Mouse (Mus musculus): ENCODE measurements around the gene Kpna1.

Gene Kpna1

DNA sequence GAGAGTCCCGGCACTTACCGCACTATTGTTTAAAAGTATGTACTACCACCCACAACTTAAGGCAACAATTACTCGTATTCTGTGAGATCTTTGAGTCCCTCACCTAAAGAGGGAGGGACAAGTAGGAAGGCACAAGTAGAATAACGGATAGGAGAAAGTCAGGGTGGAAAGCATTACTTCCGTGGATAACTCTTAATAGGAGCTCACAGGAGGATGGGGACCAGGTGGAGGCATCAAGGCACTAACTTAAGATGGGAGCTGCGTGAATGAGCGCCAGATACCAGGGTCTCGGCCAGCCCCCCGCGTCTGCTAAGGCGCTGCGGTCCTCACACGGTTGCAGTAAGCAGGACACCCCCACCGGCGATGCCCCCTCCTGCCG is 92.5 kb downstream of the Kpna1 start:
- peak in 1 of 2 experiments; percentile 10 for DNase-seq

DNA sequence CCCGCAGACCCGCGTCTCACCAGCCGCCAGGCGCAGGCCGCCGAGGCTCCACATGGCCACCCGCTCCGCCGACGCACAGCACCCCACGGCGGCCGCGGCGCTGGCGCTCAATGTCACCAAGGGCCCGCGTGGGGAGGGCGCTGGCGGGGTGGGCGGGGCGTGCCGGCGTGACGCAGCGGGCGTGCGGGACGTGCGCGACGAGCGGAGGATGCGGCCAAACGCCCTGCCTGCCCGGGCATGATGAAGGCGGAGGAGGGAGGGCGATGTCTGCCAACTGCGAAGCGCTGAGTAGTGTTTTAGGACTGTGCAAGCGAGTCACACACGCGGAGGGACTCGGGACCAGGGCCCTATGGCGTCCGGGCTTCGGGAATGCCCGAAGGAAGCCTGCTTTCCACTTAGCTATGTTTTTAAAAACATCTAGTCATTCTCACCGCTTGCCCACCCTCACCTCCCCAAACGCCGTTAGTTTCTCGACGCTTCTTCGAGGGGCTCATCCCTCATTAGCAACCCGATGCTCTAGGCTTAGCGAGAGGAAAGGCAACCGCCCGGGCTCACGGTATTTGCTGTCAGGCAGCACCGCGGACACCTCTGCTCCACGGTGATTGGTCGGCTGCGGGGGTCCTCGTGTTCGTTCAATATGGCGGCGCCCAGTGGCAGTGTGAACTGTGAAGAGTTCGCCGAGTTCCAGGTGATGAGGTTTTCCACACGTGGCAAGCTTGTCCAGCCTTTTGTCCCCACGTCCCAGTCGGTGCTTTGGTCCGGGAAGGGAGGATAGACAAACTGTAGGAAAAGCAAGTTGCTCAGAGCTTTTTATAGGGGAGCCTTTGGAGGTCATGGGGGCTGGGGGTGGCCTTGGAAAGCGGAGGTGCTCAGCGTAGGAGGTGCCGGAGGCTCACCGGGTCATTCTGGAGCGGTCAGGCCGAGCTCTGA is 93.2 kb downstream of the Kpna1 start, which contains the start of the genes Fam162a and Ccdc58:
Gene Fam162a (minus strand): TSS at position 145 of the 930 bp plus-strand sequence.
Gene Ccdc58 (plus strand): TSS at position 236 of the 930 bp plus-strand sequence.
- peak; percentile 91 to 92 for DNase-seq

DNA sequence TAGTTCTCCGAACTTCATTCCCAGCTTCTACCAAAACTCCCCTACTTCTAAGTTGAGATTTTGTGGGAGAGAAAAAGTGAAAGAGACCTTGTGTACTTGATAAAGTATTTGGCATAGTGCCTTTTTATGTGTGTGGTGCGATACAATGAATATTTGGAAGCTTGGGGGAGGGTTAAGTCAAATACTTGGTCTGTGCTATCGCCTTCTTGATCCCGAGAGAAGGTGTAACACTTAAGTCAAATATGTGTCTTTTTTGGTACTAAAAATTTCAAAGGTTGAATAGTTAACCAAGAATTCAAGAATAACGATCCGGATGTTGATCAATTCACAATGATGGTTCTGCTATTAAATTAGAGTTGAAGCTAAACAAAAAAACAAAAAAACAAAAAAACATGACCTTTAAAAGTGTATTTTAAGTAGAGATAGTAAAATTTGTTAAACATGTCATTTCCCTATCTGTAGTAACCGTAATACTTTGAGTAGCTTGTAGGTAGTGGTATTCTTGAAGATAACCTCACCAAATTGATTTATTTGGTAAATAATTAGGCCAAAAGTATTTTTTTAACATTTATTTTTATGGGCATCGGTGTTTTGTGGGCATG is 94.0 kb downstream of the Kpna1 start:
- DNase-seq = no peak

DNA sequence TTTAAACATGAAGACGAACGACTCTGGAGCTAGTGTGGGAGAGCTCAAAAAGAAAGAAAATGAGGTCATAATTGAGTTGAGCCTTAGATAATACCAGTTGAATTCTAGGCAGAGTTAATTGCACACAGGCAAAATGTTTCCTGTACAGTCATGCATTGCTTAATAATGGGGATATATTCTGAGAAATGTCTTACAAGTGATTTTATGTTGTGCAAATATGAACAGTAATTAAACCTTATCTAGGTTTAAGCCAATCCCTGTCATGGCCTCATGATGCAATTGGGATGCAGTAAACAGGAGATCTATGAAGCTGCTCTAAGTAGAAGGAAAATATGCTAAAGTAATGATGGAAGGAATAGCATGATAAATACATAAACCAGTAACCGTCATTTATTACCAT is 96.2 kb downstream of the Kpna1 start:
- no peak for DNase-seq

DNA sequence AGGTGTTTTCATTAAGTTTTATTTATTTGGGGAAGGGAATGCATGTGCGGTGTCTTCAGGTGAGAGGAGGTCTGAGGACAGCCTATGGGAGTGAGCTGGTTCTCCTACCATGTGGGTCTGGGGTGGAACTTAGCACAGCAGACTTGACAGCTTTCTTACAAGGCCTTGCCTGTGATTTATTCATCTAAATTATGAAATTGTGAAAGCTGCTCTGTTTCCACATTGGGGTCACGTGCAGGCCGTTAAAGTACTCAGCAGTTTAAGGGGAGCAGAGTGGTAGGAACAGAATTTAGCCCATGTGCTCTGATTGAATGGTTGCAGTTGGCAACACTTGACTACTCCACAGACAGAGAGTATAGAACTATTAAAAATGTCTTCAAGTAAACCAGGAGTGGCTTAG is 101.4 kb downstream of the Kpna1 start:
- DNase-seq = no peak

Data from lung, adult 18-20 months (tissue).